Mouse (Mus musculus) limb, embryonic 14.5 days (tissue): Measurements from ENCODE around the gene Serpina3b. TPM values are rescaled to one million over a fixed set of nuclear protein-coding genes. Genes with fewer than 3 reads are reported as not detected.

Experiments used
- ATAC-seq: fragments of 200-750 bp; cut with Nextera tagmentation; 2 replicates; pipeline ENCODE4 v1.8.0; 2017; ENCODE audit warnings: low read depth, moderate number of reproducible peaks, moderate TSS enrichment; ENCODE audit not compliant: low FRiP score
- DNase-seq: peaks from one replicate; pipeline ENCODE4 v3.0.0-alpha.2; 2015; ENCODE audit warnings: low spot score
- H3K27ac ChIP-seq: fragments of 300-500 bp; sonication (generic); replicated peaks from 2 replicates; pipeline ENCODE4 v1.5.1; 2014; ENCODE audit warnings: low read depth, mild to moderate bottlenecking, low read length, moderate library complexity, mixed read lengths
- H3K27me3 ChIP-seq: fragments of 300-500 bp; sonication (generic); 2 replicates; pipeline ENCODE4 v1.6.1; 2014; ENCODE audit warnings: low read length, mixed read lengths; ENCODE audit not compliant: control insufficient read depth, insufficient read depth
- H3K36me3 ChIP-seq: fragments of 300-500 bp; sonication (generic); 2 replicates; pipeline ENCODE4 v1.6.1; 2014; ENCODE audit warnings: mild to moderate bottlenecking, low read length, moderate library complexity, mixed read lengths; ENCODE audit not compliant: control insufficient read depth, insufficient read depth
- H3K4me1 ChIP-seq: fragments of 300-500 bp; sonication (generic); 2 replicates; pipeline ENCODE4 v1.6.1; 2014; ENCODE audit warnings: antibody characterized with exemption, low read length, mixed read lengths; ENCODE audit not compliant: control insufficient read depth, insufficient read depth
- H3K4me2 ChIP-seq: fragments of 300-500 bp; sonication (generic); replicated peaks from 2 replicates; pipeline ENCODE4 v1.6.1; 2014; ENCODE audit warnings: low read depth, mild to moderate bottlenecking, low read length, moderate library complexity; ENCODE audit not compliant: severe bottlenecking
- H3K4me3 ChIP-seq: fragments of 300-500 bp; sonication (generic); replicated peaks from 2 replicates; pipeline ENCODE4 v1.5.1; 2014; ENCODE audit warnings: low read length
- H3K9ac ChIP-seq: fragments of 300-500 bp; sonication (generic); 2 replicates; pipeline ENCODE4 v1.6.1; 2014; ENCODE audit warnings: mild to moderate bottlenecking, low read depth, low read length, moderate library complexity; ENCODE audit not compliant: severe bottlenecking
- H3K9me3 ChIP-seq: fragments of 300-500 bp; sonication (generic); 2 replicates; pipeline ENCODE4 v1.6.1; 2016; ENCODE audit warnings: low read length; ENCODE audit not compliant: control insufficient read depth
- POLR2A ChIP-seq: fragments of 200-500 bp; IDR thresholded peaks from 2 replicates; pipeline ENCODE4 v1.8.0; 2012; ENCODE audit warnings: inconsistent platforms, mild to moderate bottlenecking, moderate library complexity, borderline replicate concordance; ENCODE audit not compliant: insufficient read depth, insufficient read length; ENCODE audit errors: extremely low read depth
- WGBS: fragments of 180-500 bp; shearing (Covaris S2); extraction: QIAGEN DNeasy Blood & Tissue Kit; methylation state at CpG from one replicate; pipeline ENCODE4 v1.1.7; 2014; 5-methylcytosine and 5-hydroxymethylcytosine counted together
- polyA plus RNA-seq, 2 experiments: library from polyadenylated mRNA; depleted of rRNA in 1 of 2; stranded (reverse) in 1 of 2; unstranded in 1 of 2; fragments of >200 nt; fragmentation: Nextera tagmentation in 1 of 2; extraction: Ambion mirVana in 1 of 2; gene quantifications; 2 replicates each; pipeline versions ENCODE4 v1.2.1 to v1.2.3; 2012 to 2014

The Serpina3b gene
- polyA plus RNA-seq, 2 experiments = 0.06 to 0.45 TPM

- 29% methylated on average over 1 of the region's 1 CpGs for WGBS
- no peaks in the 10 kb centered on the region for H3K36me3 ChIP-seq
- H3K4me1 ChIP-seq = no peaks in the 10 kb centered on the region
- no peak for TF ChIP-seq POLR2A
- H3K27me3 ChIP-seq = no peaks in the 10 kb centered on the region
- DNase-seq (no peak), ATAC-seq (no peak)
- H3K9me3 ChIP-seq = no peaks in the 10 kb centered on the region
- no peak overlapping the region for H3K27ac ChIP-seq
- H3K4me3 ChIP-seq = no peak overlapping the region
- no peak overlapping the region for H3K9ac ChIP-seq
- no peak overlapping the region for H3K4me2 ChIP-seq
Observed at GRCm38 (mm10) chr12:104142427-104142826, 14.6 kb downstream of the Serpina3b start.

DNA sequence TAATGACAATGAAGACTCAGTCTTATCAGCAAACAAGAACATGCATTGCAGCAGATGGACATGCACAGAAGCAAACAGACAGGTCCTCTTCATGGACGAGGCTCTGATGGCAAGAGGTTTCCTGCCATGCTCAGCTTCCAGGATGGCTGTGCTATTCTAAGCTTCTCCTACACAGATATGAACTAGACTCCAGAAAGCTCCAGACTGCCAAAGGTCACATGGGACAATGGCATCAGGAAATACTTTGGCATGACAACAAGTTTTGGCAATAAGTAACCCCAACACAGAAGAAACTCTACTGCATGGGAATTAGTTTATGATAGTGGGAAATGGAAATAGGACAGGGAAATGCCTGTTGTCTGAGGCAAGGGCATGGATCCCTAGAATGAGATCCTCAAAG, 15.5 kb downstream of the Serpina3b start:
- no peak overlapping the region for H3K4me2 ChIP-seq
- H3K27me3 ChIP-seq = no peaks in the 10 kb centered on the region
- ATAC-seq (no peak), DNase-seq (no peak)
- H3K27ac ChIP-seq = no peak overlapping the region
- H3K9ac ChIP-seq = no peak overlapping the region
- no peak for TF ChIP-seq POLR2A
- no peaks in the 10 kb centered on the region for H3K9me3 ChIP-seq
- no peaks in the 10 kb centered on the region for H3K36me3 ChIP-seq
- no peaks in the 10 kb centered on the region for H3K4me1 ChIP-seq
- WGBS = 63% methylated on average over 1 of the region's 1 CpGs
- no peak overlapping the region for H3K4me3 ChIP-seq

- Histone ChIP-seq H3K27ac (no peak overlapping the region), H3K27me3 (no peaks in the 10 kb centered on the region), H3K9me3 (no peaks in the 10 kb centered on the region), H3K9ac (no peak overlapping the region), H3K4me3 (no peak overlapping the region), H3K36me3 (no peaks in the 10 kb centered on the region), H3K4me1 (no peaks in the 10 kb centered on the region), H3K4me2 (no peak overlapping the region)
- DNase-seq = no peak
- no peak for TF ChIP-seq POLR2A
- no peak for ATAC-seq
- 93% methylated on average over 2 of the region's 2 CpGs for WGBS
Observed at GRCm38 (mm10) chr12:104145571-104145970, 17.8 kb downstream of the Serpina3b start.

GRCm38 (mm10) chr12:104151989-104152388, 24.2 kb downstream of the Serpina3b start:
- H3K9ac ChIP-seq = no peak overlapping the region
- WGBS = 77% methylated on average over 2 of the region's 2 CpGs
- DNase-seq (no peak), ATAC-seq (no peak)
- H3K4me3 ChIP-seq = no peak overlapping the region
- no peaks in the 10 kb centered on the region for H3K27me3 ChIP-seq
- no peak overlapping the region for H3K27ac ChIP-seq
- TF ChIP-seq POLR2A = no peak
- no peaks in the 10 kb centered on the region for H3K36me3 ChIP-seq
- H3K4me1 ChIP-seq = no peaks in the 10 kb centered on the region
- H3K9me3 ChIP-seq = no peaks in the 10 kb centered on the region
- H3K4me2 ChIP-seq = no peak overlapping the region

DNA sequence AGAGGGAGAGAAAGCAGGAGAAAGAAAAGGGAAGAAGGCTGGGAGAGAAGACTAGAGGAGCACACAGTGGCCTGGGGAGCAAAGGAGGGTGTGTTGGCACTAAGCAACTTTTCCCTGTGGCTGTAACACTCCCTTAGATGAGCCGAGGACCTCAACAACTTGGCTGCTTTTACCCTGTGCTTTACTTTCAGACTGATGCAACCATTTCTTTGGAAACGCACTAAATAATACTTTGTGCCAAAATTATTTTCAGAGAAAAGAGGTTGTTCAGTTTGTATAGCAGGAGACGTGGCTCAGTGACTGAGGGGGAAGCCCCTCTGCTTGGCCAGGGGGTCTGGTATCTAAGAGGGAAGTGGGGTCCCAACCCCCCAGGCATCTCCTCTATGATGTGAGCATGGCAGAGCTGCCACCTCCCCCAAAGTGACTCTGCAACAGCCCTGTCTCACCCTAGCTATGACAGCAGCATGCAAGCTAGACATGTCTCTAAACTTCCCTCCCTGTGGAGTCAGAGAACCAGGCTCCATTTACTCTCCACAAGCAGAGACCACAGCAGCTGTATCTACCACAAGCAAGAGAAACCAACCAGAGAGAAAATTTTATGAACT, 25.3 kb downstream of the Serpina3b start:
- no peak overlapping the region for H3K4me2 ChIP-seq
- H3K36me3 ChIP-seq = no peaks in the 10 kb centered on the region
- ATAC-seq (no peak), DNase-seq (no peak)
- no peaks in the 10 kb centered on the region for H3K9me3 ChIP-seq
- H3K27ac ChIP-seq = no peak overlapping the region
- no peak for TF ChIP-seq POLR2A
- no peaks in the 10 kb centered on the region for H3K27me3 ChIP-seq
- H3K9ac ChIP-seq = no peak overlapping the region
- WGBS = 85% methylated on average over 3 of the region's 3 CpGs
- no peaks in the 10 kb centered on the region for H3K4me1 ChIP-seq
- no peak overlapping the region for H3K4me3 ChIP-seq

GRCm38 (mm10) chr12:104153656-104154055, 25.9 kb downstream of the Serpina3b start, which contains the start of gene Serpina3c:
Serpina3c (minus strand) TSS chr12:104153870.
- H3K36me3 ChIP-seq = no peaks in the 10 kb centered on the region
- no peaks in the 10 kb centered on the region for H3K4me1 ChIP-seq
- no peak for TF ChIP-seq POLR2A
- no peak within 1 kb of the TSS for H3K9ac ChIP-seq
- WGBS = 78% methylated on average over 2 of the region's 2 CpGs
- no peaks in the 10 kb centered on the region for H3K9me3 ChIP-seq
- H3K27ac ChIP-seq = no peak within 1 kb of the TSS
- DNase-seq (no peak), ATAC-seq (no peak)
- H3K4me3 ChIP-seq = no peak within 1 kb of the TSS
- H3K27me3 ChIP-seq = no peaks in the 10 kb centered on the region
- no peak within 1 kb of the TSS for H3K4me2 ChIP-seq
